Mouse (Mus musculus) embryonic facial prominence, embryonic 12.5 days (tissue): ENCODE measurements around the gene Tmem135. TPM values are rescaled to one million over a fixed set of nuclear protein-coding genes. Genes with fewer than 3 reads are reported as not detected.
"Not testable (repeated sequence)": the region's sequence is repeated elsewhere in the genome, so short reads cannot be mapped to it uniquely, and the experiment has no call there.

Experiments
- ATAC-seq: fragments of 200-750 bp; cut with Nextera tagmentation; 2 replicates; pipeline ENCODE4 v1.8.0; 2017; ENCODE audit not compliant: insufficient number of reproducible peaks, insufficient read depth, low FRiP score, low TSS enrichment
- H3K27ac ChIP-seq: fragments of 300-500 bp; sonication (generic); 2 replicates; pipeline ENCODE4 v1.5.1; 2016; ENCODE audit warnings: mild to moderate bottlenecking
- H3K27me3 ChIP-seq: fragments of 300-500 bp; sonication (generic); 2 replicates; pipeline ENCODE4 v1.6.1; 2016; ENCODE audit warnings: mild to moderate bottlenecking, moderate library complexity
- H3K36me3 ChIP-seq: fragments of 300-500 bp; sonication (generic); 2 replicates; pipeline ENCODE4 v1.6.1; 2016; ENCODE audit warnings: mild to moderate bottlenecking
- H3K4me1 ChIP-seq: fragments of 300-500 bp; sonication (generic); 2 replicates; pipeline ENCODE4 v1.6.1; 2016
- H3K4me2 ChIP-seq: fragments of 300-500 bp; sonication (generic); replicated peaks from 2 replicates; pipeline ENCODE4 v1.6.1; 2016; ENCODE audit warnings: mild to moderate bottlenecking, moderate library complexity
- H3K4me3 ChIP-seq: fragments of 300-500 bp; sonication (generic); 2 replicates; pipeline ENCODE4 v1.5.1; 2016; ENCODE audit warnings: mild to moderate bottlenecking
- H3K9ac ChIP-seq: fragments of 300-500 bp; sonication (generic); 2 replicates; pipeline ENCODE4 v1.6.1; 2016; ENCODE audit warnings: mild to moderate bottlenecking, moderate library complexity
- H3K9me3 ChIP-seq: fragments of 300-500 bp; sonication (generic); 2 replicates; pipeline ENCODE4 v1.6.1; 2016; ENCODE audit warnings: mild to moderate bottlenecking, moderate library complexity
- WGBS: fragments of 180-500 bp; shearing (Covaris S2); methylation state at CpG from one replicate; pipeline ENCODE4 v1.1.7; 2016; 5-methylcytosine and 5-hydroxymethylcytosine counted together
- polyA plus RNA-seq: library from polyadenylated mRNA; unstranded; fragments of >200 nt; fragmentation: Nextera tagmentation; extraction: Ambion mirVana; gene quantifications from 2 replicates; pipeline ENCODE4 v1.2.1, GENCODE M21; 2016

Tmem135 gene
- polyA plus RNA-seq, 1 experiment from 2014 or later, result 23.0 TPM

DNA sequence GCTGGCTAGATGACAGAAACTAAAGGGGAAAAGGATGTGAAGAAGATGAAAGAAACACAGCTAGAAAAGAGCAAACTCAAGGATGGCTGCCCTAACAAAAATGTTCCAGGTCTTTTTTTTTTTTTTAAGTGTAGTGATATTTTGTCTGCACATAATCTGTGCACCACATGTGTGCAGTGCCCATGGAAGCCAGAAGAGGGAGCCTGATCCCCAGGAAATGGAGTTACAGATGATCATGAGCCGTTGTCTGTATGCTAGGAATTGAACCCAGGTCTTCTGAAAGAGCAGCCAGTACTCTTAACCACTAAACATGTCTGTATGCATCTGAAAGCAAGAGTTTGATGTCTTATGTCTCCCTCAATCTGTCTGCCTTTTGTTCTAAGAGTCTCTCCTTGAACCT lies 92.5 kb downstream of the Tmem135 start:
- no peaks in the 10 kb centered on the region for H3K4me1 ChIP-seq
- no peaks in the 10 kb centered on the region; the same call in 1 of the 2 replicates for H3K9me3 ChIP-seq
- H3K36me3 ChIP-seq, result peaks cover 4% of the 10 kb centered on the region; the same call in 1 of the 2 replicates
- no peak overlapping the region for H3K27ac ChIP-seq
- no peak for ATAC-seq
- H3K27me3 ChIP-seq, result no peaks in the 10 kb centered on the region
- no peak overlapping the region for H3K9ac ChIP-seq
- H3K4me2 ChIP-seq, result no peak overlapping the region
- 92% methylated on average over 1 of the region's 1 CpGs for WGBS
- H3K4me3 ChIP-seq, result no peak overlapping the region

DNA sequence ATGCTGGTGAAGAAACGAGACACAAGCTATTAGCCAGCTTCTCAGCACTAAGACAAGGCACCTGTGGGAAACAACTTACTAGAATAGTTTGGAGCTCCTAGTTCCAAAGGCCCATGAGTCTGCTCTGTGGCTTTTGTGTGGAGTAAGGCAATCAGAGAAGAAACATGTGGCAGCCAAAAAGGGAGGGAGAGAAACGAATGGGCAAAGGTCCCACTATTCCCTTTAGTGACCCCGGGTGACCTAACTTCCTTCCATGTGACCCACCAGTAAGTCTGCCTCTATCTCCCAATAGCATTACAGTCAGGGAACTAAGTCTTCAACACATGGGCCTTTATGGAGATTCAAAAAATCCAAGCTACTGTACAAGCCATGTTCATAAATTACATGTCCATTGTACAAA lies 95.1 kb downstream of the Tmem135 start:
- Histone ChIP-seq H3K27ac (no peak overlapping the region), H3K36me3 (peaks cover 4% of the 10 kb centered on the region; the same call in 1 of the 2 replicates), H3K27me3 (no peaks in the 10 kb centered on the region), H3K4me3 (no peak overlapping the region), H3K9ac (no peak overlapping the region), H3K4me1 (no peaks in the 10 kb centered on the region), H3K4me2 (no peak overlapping the region), H3K9me3 (no peaks in the 10 kb centered on the region; the same call in 1 of the 2 replicates)
- WGBS, result 56% methylated on average over 3 of the region's 3 CpGs
- no peak for ATAC-seq

DNA sequence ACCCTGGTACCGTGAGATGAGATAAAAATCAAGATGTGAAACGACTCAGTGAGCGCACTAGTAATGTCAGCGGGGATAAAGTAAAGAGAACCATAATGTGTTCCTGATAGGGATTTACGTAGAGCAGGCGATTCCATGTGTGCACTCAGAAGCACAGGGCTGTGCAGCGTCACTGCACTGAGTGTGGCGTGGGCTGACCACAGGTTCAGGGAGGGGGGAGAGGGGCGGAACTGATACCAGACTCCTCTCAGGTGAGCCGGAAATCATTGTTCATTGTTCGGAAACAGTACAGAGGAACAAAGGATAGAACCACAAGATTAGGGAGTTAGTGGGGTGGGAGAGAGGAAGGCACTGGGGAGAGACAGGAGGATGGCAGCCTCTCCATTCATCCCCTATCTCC lies 95.8 kb downstream of the Tmem135 start:
- WGBS, result 71% methylated on average over 11 of the region's 11 CpGs
- ATAC-seq, result no peak

DNA sequence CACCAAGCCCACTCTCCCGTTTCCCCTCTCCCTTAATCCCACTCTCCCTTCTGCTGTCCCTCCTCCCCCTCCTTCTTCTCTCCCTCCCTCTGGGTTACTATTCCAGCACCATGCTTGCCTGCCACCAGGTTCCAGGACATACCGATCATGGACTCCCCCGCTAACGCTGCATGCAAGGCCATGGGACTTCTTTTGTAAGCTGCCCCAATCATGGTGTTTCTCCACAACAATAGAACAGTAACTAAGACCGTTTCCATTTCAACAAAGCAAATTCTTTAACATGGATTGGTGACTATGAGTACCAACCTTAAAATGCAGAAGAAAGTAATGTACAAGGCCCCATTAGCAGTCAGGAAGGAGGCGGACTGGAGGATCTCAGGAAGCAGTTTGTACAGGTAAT lies 97.2 kb downstream of the Tmem135 start:
- H3K9me3 ChIP-seq, result no peaks in the 10 kb centered on the region; the same call in 1 of the 2 replicates
- ATAC-seq, result no peak
- H3K4me2 ChIP-seq, result no peak overlapping the region
- H3K4me1 ChIP-seq, result no peaks in the 10 kb centered on the region
- WGBS, result 81% methylated on average over 6 of the region's 6 CpGs
- no peak overlapping the region for H3K27ac ChIP-seq
- peaks cover 4% of the 10 kb centered on the region; the same call in 1 of the 2 replicates for H3K36me3 ChIP-seq
- no peak overlapping the region for H3K9ac ChIP-seq
- H3K27me3 ChIP-seq, result no peaks in the 10 kb centered on the region
- H3K4me3 ChIP-seq, result no peak overlapping the region

More for the DNA sequence above, 95.8 kb downstream of the Tmem135 start:
- no peaks in the 10 kb centered on the region for H3K27me3 ChIP-seq
- no peak overlapping the region for H3K27ac ChIP-seq
- no peak overlapping the region for H3K4me3 ChIP-seq
- no peaks in the 10 kb centered on the region; the same call in 1 of the 2 replicates for H3K9me3 ChIP-seq
- H3K4me2 ChIP-seq, result no peak overlapping the region
- H3K36me3 ChIP-seq, result peaks cover 4% of the 10 kb centered on the region; the same call in 1 of the 2 replicates
- no peak overlapping the region for H3K9ac ChIP-seq
- no peaks in the 10 kb centered on the region for H3K4me1 ChIP-seq

DNA sequence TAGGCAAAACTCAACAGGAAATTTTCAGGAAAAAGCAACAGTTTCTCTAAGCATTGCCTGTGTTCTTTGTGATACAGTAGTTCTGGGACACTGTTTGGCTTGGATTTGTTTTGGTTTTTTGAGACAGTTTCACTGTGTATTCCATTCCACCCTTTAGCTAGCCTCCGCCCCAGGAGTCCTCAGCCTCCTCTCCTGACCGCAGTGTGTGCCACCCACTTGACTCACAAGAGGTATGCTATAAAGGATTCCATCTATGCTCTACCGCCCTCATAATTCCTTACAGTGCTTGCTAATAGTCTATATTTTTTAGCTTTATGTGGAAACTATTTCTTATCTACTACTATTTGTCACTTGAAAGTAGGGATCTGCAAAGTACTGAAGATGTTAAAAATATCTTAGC lies 99.1 kb downstream of the Tmem135 start:
- Histone ChIP-seq H3K36me3 (peaks cover 4% of the 10 kb centered on the region; the same call in 1 of the 2 replicates), H3K9me3 (no peaks in the 10 kb centered on the region), H3K4me1 (no peaks in the 10 kb centered on the region), H3K4me2 (no peak overlapping the region), H3K27me3 (no peaks in the 10 kb centered on the region), H3K9ac (no peak overlapping the region), H3K4me3 (no peak overlapping the region), H3K27ac (no peak overlapping the region)
- no peak for ATAC-seq
- 93% methylated on average over 3 of the region's 3 CpGs for WGBS

DNA sequence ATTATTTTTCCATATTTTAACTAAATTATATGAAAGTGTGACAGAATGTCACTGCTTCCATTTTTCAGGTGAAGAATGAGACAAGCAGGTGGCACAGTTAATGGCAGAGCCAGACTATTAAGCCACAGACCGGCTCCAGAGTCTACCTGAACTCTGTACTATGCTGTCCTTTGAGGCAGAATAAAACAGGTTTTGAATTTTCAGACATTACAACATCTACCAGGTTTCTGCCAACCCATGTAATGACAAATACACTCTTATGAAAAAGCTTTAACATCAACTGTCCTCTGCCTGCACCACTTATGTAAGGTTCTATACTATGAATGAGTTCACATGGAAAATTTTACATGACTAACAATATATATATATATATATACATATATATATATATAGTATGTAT lies 100.3 kb downstream of the Tmem135 start:
- Histone ChIP-seq H3K4me1 (no peaks in the 10 kb centered on the region), H3K27me3 (no peaks in the 10 kb centered on the region), H3K27ac (no peak overlapping the region), H3K9ac (no peak overlapping the region), H3K9me3 (no peaks in the 10 kb centered on the region), H3K36me3 (peaks cover 4% of the 10 kb centered on the region; the same call in 1 of the 2 replicates), H3K4me3 (no peak overlapping the region), H3K4me2 (no peak overlapping the region)
- ATAC-seq, result no peak
- 87% methylated on average over 1 of the region's 1 CpGs for WGBS

DNA sequence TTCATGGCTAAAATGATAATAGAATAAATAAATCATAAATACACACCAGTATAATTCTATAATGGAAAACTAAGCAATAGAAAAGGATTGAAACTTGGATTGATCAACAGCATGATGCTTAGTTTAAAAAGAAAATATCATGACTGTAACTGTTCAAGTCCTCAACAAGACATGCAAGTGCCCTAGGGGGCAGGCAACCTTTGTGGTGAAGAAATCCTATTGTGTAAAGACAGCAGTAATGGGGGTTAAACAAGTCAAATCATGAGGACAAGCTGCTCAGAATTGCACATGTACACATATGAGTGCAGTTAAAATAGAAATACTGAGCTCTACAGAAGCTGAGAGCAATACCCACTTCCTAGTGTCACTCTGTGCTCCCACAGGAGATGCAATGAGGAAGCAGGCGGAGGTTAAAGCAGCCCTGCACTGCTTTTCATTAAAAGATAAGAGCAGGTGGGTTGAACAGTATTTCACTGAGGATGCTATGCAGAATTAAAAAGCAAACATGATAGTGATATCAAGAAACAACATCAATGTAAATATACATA lies 105.0 kb downstream of the Tmem135 start:
- H3K9ac ChIP-seq, result no peak overlapping the region
- no peaks in the 10 kb centered on the region for H3K9me3 ChIP-seq
- H3K4me2 ChIP-seq, result no peak overlapping the region
- no peaks in the 10 kb centered on the region for H3K27me3 ChIP-seq
- 81% methylated on average over 1 of the region's 1 CpGs for WGBS
- H3K36me3 ChIP-seq, result peaks cover 4% of the 10 kb centered on the region; the same call in 1 of the 2 replicates
- H3K4me3 ChIP-seq, result no peak overlapping the region
- no peaks in the 10 kb centered on the region for H3K4me1 ChIP-seq
- no peak overlapping the region for H3K27ac ChIP-seq
- no peak for ATAC-seq

DNA sequence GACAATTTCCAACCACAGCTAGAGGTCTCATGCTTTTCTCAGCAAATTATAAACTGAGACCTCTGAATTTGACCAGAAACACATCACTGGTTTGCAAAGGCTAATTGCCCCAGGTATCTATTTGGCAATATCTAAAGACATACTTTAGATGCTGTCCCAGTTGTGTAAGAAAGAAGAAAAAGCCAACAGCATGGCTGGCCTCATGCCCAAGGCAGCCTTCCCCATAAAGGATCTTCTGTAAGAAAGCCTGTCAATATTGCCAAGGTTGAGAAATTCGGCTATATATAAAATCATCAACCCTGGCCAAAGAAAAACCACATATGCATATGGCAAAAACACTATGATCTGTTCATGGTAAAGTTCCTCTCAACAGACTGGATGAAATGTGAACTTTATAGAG lies 107.1 kb downstream of the Tmem135 start:
- peaks cover 4% of the 10 kb centered on the region; the same call in 1 of the 2 replicates for H3K36me3 ChIP-seq
- H3K9me3 ChIP-seq, result no peaks in the 10 kb centered on the region
- no peak overlapping the region for H3K4me3 ChIP-seq
- H3K27ac ChIP-seq, result no peak overlapping the region
- no peak overlapping the region for H3K4me2 ChIP-seq
- H3K9ac ChIP-seq, result no peak overlapping the region
- WGBS, result 76% methylated on average over 1 of the region's 1 CpGs
- no peaks in the 10 kb centered on the region for H3K4me1 ChIP-seq
- no peak for ATAC-seq
- H3K27me3 ChIP-seq, result no peaks in the 10 kb centered on the region

DNA sequence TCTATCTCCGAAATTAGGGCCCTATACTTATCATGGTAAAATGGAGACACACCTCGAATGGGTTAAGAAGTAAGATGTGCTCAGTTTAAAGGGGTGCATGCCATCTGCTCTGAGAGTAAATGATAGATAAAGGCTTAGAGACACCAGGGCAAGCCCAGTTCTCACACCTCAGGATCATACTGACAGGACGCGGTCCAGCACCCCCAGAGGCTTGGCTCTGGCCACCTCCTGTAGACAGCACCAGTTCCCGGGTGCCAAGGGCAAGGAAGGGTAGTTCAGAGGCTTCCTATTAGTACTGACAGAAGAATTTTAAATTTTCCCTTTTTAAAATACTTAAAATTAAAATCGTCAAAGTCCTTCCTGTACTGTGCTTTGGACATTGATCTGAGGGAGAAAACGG lies 121.4 kb downstream of the Tmem135 start:
- no peak for ATAC-seq
- no peaks in the 10 kb centered on the region for H3K4me1 ChIP-seq
- no peak overlapping the region for H3K4me3 ChIP-seq
- H3K27me3 ChIP-seq, result no peaks in the 10 kb centered on the region
- H3K27ac ChIP-seq, result no peak overlapping the region
- H3K9me3 ChIP-seq, result no peaks in the 10 kb centered on the region
- no peak overlapping the region for H3K4me2 ChIP-seq
- H3K9ac ChIP-seq, result no peak overlapping the region
- H3K36me3 ChIP-seq, result 0 out of 2 replicates have a peak, but pooled peaks cover 1% of the 10 kb centered on the region
- WGBS, result 92% methylated on average over 7 of the region's 7 CpGs

DNA sequence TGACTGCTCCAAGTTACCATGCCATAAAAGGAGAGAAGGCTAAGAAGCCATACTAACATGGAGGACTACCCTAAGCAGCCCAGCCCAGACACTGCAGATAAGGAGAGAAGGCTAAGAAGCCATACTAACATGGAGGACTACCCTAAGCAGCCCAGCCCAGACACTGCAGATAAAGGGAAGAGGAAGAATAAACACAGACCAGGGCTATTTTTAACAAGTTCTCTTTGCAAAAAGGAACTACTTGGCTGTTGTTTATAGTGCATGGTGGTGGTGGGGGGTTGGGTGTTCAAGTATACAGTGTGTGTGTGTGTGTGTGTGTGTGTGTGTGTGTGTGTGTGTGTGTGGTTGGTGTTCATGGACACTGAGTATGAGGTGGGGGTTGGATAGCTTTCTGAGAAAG lies 133.6 kb downstream of the Tmem135 start:
- not testable (repeated sequence) for ATAC-seq, H3K9me3 ChIP-seq, H3K36me3 ChIP-seq, H3K27ac ChIP-seq, H3K4me2 ChIP-seq, H3K4me1 ChIP-seq, H3K4me3 ChIP-seq, H3K9ac ChIP-seq, H3K27me3 ChIP-seq

DNA sequence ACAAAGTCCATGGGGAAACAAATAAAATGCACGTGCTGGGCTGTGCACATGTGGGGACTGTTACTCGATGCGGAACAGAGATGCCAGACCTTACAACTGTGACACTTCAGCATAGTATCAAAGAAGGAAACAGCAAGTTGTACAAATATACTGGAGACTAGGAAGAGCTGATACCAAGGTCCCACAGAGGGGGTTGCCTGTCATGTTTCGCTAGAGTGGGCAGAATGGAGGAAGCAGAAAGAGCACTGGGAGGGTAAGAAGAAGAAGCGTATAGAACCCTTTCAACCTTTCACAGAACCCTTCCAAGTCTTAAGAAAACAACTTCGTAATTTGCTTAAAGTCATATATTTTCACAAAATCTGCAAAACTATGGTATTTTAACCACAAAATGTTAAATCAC lies 134.2 kb downstream of the Tmem135 start:
- Histone ChIP-seq H3K9me3 (peaks cover 4% of the 10 kb centered on the region; the same call in 1 of the 2 replicates), H3K27ac (no peak overlapping the region), H3K4me1 (peaks cover 6% of the 10 kb centered on the region; the same call in 1 of the 2 replicates), H3K4me2 (no peak overlapping the region), H3K36me3 (peaks cover 5% of the 10 kb centered on the region; the same call in 1 of the 2 replicates), H3K9ac (no peak overlapping the region), H3K27me3 (no peaks in the 10 kb centered on the region), H3K4me3 (no peak overlapping the region)
- no peak for ATAC-seq
- 89% methylated on average over 6 of the region's 6 CpGs for WGBS

DNA sequence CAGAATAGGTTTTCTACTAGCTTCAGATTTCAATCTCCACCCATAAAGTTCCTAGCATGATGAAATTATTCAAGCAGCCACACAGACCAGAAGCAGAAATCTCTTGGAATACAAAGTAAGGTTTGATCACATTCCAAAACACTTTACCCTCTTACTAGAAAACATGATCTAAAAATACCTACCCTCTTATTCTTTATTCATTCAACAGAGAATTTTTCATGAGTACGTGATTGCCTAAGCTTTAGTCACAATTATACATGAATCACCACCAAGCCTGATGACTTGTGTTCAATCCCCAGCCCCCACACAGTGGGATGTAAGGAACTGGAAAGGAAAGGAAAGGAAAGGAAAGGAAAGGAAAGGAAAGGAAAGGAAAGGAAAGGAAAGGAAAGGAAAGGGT lies 136.5 kb downstream of the Tmem135 start:
- no peak overlapping the region for H3K27ac ChIP-seq
- H3K9ac ChIP-seq, result no peak overlapping the region
- H3K9me3 ChIP-seq, result peaks cover under 1% of the 10 kb centered on the region; the same call in 1 of the 2 replicates
- H3K4me1 ChIP-seq, result peaks cover 6% of the 10 kb centered on the region; the same call in 1 of the 2 replicates
- no peak overlapping the region for H3K4me2 ChIP-seq
- H3K4me3 ChIP-seq, result no peak overlapping the region
- no peak for ATAC-seq
- H3K36me3 ChIP-seq, result peaks cover under 1% of the 10 kb centered on the region; the same call in 1 of the 2 replicates
- WGBS, result 73% methylated on average over 1 of the region's 1 CpGs
- no peaks in the 10 kb centered on the region for H3K27me3 ChIP-seq
